Mouse (Mus musculus): Measurements from ENCODE around the gene Vcam1.
A peak's percentile ranks its signal among the peaks of the same experiment; 100 is the strongest.

The Vcam1 gene

GRCm38 (mm10) chr3:116129259-116129738 is at the start of gene Vcam1:
Vcam1 (minus strand) TSS chr3:116129688.
- DNase-seq, result peak; percentile 13

GRCm38 (mm10) chr3:116175106-116175505 is 45.6 kb upstream of the Vcam1 start:
- no peak for DNase-seq

GRCm38 (mm10) chr3:116171461-116171860 is 42.0 kb upstream of the Vcam1 start:
- DNase-seq, result no peak

GRCm38 (mm10) chr3:116168056-116168455 is 38.6 kb upstream of the Vcam1 start:
- DNase-seq, result no peak

- DNase-seq, result no peak
Observed at GRCm38 (mm10) chr3:116166296-116166695, 36.8 kb upstream of the Vcam1 start.

GRCm38 (mm10) chr3:116165030-116165429 is 35.5 kb upstream of the Vcam1 start:
- DNase-seq, result no peak

GRCm38 (mm10) chr3:116163517-116163916 is 34.0 kb upstream of the Vcam1 start:
- peak; percentile 19 for DNase-seq

- no peak for DNase-seq
Observed at GRCm38 (mm10) chr3:116162097-116162666, 32.7 kb upstream of the Vcam1 start.

GRCm38 (mm10) chr3:116159376-116159775 is 29.9 kb upstream of the Vcam1 start:
- no peak for DNase-seq

GRCm38 (mm10) chr3:116157447-116157990 is 28.0 kb upstream of the Vcam1 start:
- DNase-seq, result no peak

GRCm38 (mm10) chr3:116150056-116150632 is 20.7 kb upstream of the Vcam1 start:
- DNase-seq, result no peak

- DNase-seq, result no peak
Observed at GRCm38 (mm10) chr3:116149096-116149495, 19.6 kb upstream of the Vcam1 start.

- DNase-seq, result no peak
Observed at GRCm38 (mm10) chr3:116148676-116149075, 19.2 kb upstream of the Vcam1 start.

- DNase-seq, result no peak
Observed at GRCm38 (mm10) chr3:116141226-116141625, 11.7 kb upstream of the Vcam1 start.

- no peak for DNase-seq
Observed at GRCm38 (mm10) chr3:116139000-116139399, 9.5 kb upstream of the Vcam1 start.

GRCm38 (mm10) chr3:116138081-116138480 is 8.6 kb upstream of the Vcam1 start:
- DNase-seq, result no peak

GRCm38 (mm10) chr3:116133363-116133762 is 3.9 kb upstream of the Vcam1 start:
- no peak for DNase-seq

GRCm38 (mm10) chr3:116130711-116131110 is 1.2 kb upstream of the Vcam1 start:
- no peak for DNase-seq

GRCm38 (mm10) chr3:116129841-116130595 is 530 bp upstream of the Vcam1 start:
- DNase-seq, result no peak

GRCm38 (mm10) chr3:116128311-116129204 is 930 bp downstream of the Vcam1 start:
- DNase-seq, result no peak

GRCm38 (mm10) chr3:116127836-116128235 is 1.7 kb downstream of the Vcam1 start:
- no peak for DNase-seq

GRCm38 (mm10) chr3:116127281-116127680 is 2.2 kb downstream of the Vcam1 start:
- DNase-seq, result no peak
